Mouse (Mus musculus) embryonic facial prominence, embryonic 11.5 days (tissue): ENCODE measurements at regions not wholly inside any gene's neighbourhood (a gene's known extent, or its start where the extent isn't known, plus 50 kb on each side); places are given as distances from the start of the nearest gene placed in this dataset.

Experiments used
- ATAC-seq: fragments of 200-750 bp; cut with Nextera tagmentation; replicated peaks from 2 replicates; pipeline ENCODE4 v1.8.0; 2017; ENCODE audit warnings: low read depth; ENCODE audit not compliant: insufficient number of reproducible peaks, low FRiP score, low TSS enrichment
- DNase-seq: peaks from one replicate; pipeline ENCODE4 v3.0.0-alpha.2; 2015; ENCODE audit warnings: low spot score
- H3K27ac ChIP-seq: fragments of 300-500 bp; sonication (generic); replicated peaks from 2 replicates; pipeline ENCODE4 v1.5.1; 2014; ENCODE audit warnings: mild to moderate bottlenecking, low read depth, low read length, control low read depth
- H3K27me3 ChIP-seq: fragments of 300-500 bp; sonication (generic); 2 replicates; pipeline ENCODE4 v1.6.1; 2014; ENCODE audit warnings: mild to moderate bottlenecking, low read length, moderate library complexity, mixed read lengths; ENCODE audit not compliant: control insufficient read depth, insufficient read depth
- H3K36me3 ChIP-seq: fragments of 300-500 bp; sonication (generic); replicated peaks from 2 replicates; pipeline ENCODE4 v1.6.1; 2014; ENCODE audit warnings: low read depth, mild to moderate bottlenecking, low read length, moderate library complexity, mixed read lengths; ENCODE audit not compliant: control insufficient read depth, insufficient read depth
- H3K4me1 ChIP-seq: fragments of 300-500 bp; sonication (generic); 2 replicates; pipeline ENCODE4 v1.6.1; 2014; ENCODE audit warnings: low read length, mixed read lengths; ENCODE audit not compliant: control insufficient read depth, insufficient read depth
- H3K4me2 ChIP-seq: fragments of 300-500 bp; sonication (generic); 2 replicates; pipeline ENCODE4 v1.6.1; 2014; ENCODE audit warnings: low read depth, mild to moderate bottlenecking, control low read depth, low read length, moderate library complexity
- H3K4me3 ChIP-seq: fragments of 300-500 bp; sonication (generic); 2 replicates; pipeline ENCODE4 v1.5.1; 2014; ENCODE audit warnings: low read depth, low read length, control low read depth
- H3K9ac ChIP-seq: fragments of 300-500 bp; sonication (generic); replicated peaks from 2 replicates; pipeline ENCODE4 v1.6.1; 2014; ENCODE audit warnings: mild to moderate bottlenecking, control low read depth, low read length
- H3K9me3 ChIP-seq: fragments of 300-500 bp; sonication (generic); replicated peaks from 2 replicates; pipeline ENCODE4 v1.6.1; 2016; ENCODE audit warnings: mild to moderate bottlenecking, low read length, inconsistent platforms, mixed read lengths; ENCODE audit not compliant: control insufficient read depth
- WGBS: fragments of 180-500 bp; shearing (Covaris S2); extraction: QIAGEN DNeasy Blood & Tissue Kit; methylation state at CpG from one replicate; pipeline ENCODE4 v1.1.7; 2014; 5-methylcytosine and 5-hydroxymethylcytosine counted together

GRCm38 (mm10) chr8:86184671-86185070 lies 343.9 kb downstream of the Phkb start:
- Histone ChIP-seq H3K4me3 (no peak overlapping the region), H3K27me3 (no peaks in the 10 kb centered on the region), H3K4me2 (no peak overlapping the region), H3K4me1 (no peaks in the 10 kb centered on the region), H3K9ac (no peak overlapping the region), H3K36me3 (no peaks in the 10 kb centered on the region), H3K9me3 (no peaks in the 10 kb centered on the region), H3K27ac (no peak overlapping the region)
- WGBS: 86% methylated on average over 5 of the region's 5 CpGs
- DNase-seq (no peak), ATAC-seq (no peak)

- H3K4me3 ChIP-seq: no peak overlapping the region
- ATAC-seq (no peak), DNase-seq (no peak)
- H3K4me1 ChIP-seq: no peaks in the 10 kb centered on the region
- H3K9ac ChIP-seq: no peak overlapping the region
- H3K27ac ChIP-seq: no peak overlapping the region
- H3K9me3 ChIP-seq: no peaks in the 10 kb centered on the region
- 73% methylated on average over 3 of the region's 3 CpGs for WGBS
- no peak overlapping the region for H3K4me2 ChIP-seq
- H3K36me3 ChIP-seq: no peaks in the 10 kb centered on the region
- no peaks in the 10 kb centered on the region for H3K27me3 ChIP-seq
These were observed 340.0 kb downstream of the Phkb start for GRCm38 (mm10) chr8:86180793-86181192.

GRCm38 (mm10) chr8:86170091-86170490 lies 329.3 kb downstream of the Phkb start:
- Histone ChIP-seq H3K27me3 (no peaks in the 10 kb centered on the region), H3K9ac (no peak overlapping the region), H3K9me3 (no peaks in the 10 kb centered on the region), H3K4me2 (no peak overlapping the region), H3K36me3 (no peaks in the 10 kb centered on the region), H3K27ac (no peak overlapping the region), H3K4me3 (no peak overlapping the region), H3K4me1 (no peaks in the 10 kb centered on the region)
- no peak for DNase-seq
- ATAC-seq: no peak
- 67% methylated on average over 1 of the region's 1 CpGs for WGBS

GRCm38 (mm10) chr8:86164818-86165217 lies 324.1 kb downstream of the Phkb start:
- no peaks in the 10 kb centered on the region for H3K4me1 ChIP-seq
- DNase-seq: no peak
- no peaks in the 10 kb centered on the region for H3K36me3 ChIP-seq
- no peaks in the 10 kb centered on the region for H3K27me3 ChIP-seq
- no peak overlapping the region for H3K9ac ChIP-seq
- WGBS: 90% methylated on average over 2 of the region's 2 CpGs
- no peaks in the 10 kb centered on the region for H3K9me3 ChIP-seq
- ATAC-seq: no peak
- no peak overlapping the region for H3K4me3 ChIP-seq
- H3K27ac ChIP-seq: no peak overlapping the region
- H3K4me2 ChIP-seq: no peak overlapping the region

GRCm38 (mm10) chr8:86159074-86159783 lies 318.5 kb downstream of the Phkb start:
- 91% methylated on average over 6 of the region's 6 CpGs for WGBS
- no peak overlapping the region for H3K9ac ChIP-seq
- no peaks in the 10 kb centered on the region for H3K27me3 ChIP-seq
- H3K9me3 ChIP-seq: no peaks in the 10 kb centered on the region
- H3K4me2 ChIP-seq: no peak overlapping the region
- ATAC-seq (no peak), DNase-seq (no peak)
- H3K27ac ChIP-seq: no peak overlapping the region
- H3K36me3 ChIP-seq: no peaks in the 10 kb centered on the region
- no peak overlapping the region for H3K4me3 ChIP-seq
- H3K4me1 ChIP-seq: no peaks in the 10 kb centered on the region

GRCm38 (mm10) chr8:86147586-86147985 lies 306.8 kb downstream of the Phkb start:
- Histone ChIP-seq H3K27ac (no peak overlapping the region), H3K9ac (no peak overlapping the region), H3K4me3 (no peak overlapping the region), H3K9me3 (no peaks in the 10 kb centered on the region), H3K36me3 (no peaks in the 10 kb centered on the region), H3K4me2 (no peak overlapping the region), H3K4me1 (no peaks in the 10 kb centered on the region), H3K27me3 (no peaks in the 10 kb centered on the region)
- 57% methylated on average over 6 of the region's 6 CpGs for WGBS
- ATAC-seq: no peak
- DNase-seq: no peak

GRCm38 (mm10) chr8:86125244-86125643 lies 284.5 kb downstream of the Phkb start:
- Histone ChIP-seq H3K4me3 (no peak overlapping the region), H3K36me3 (no peaks in the 10 kb centered on the region), H3K27ac (no peak overlapping the region), H3K4me1 (no peaks in the 10 kb centered on the region), H3K4me2 (no peak overlapping the region), H3K27me3 (no peaks in the 10 kb centered on the region), H3K9ac (no peak overlapping the region), H3K9me3 (no peaks in the 10 kb centered on the region)
- ATAC-seq (no peak), DNase-seq (no peak)
- 83% methylated on average over 2 of the region's 2 CpGs for WGBS

GRCm38 (mm10) chr8:86124655-86125054 lies 283.9 kb downstream of the Phkb start:
- ATAC-seq (no peak), DNase-seq (no peak)
- Histone ChIP-seq H3K4me2 (no peak overlapping the region), H3K9ac (no peak overlapping the region), H3K36me3 (no peaks in the 10 kb centered on the region), H3K4me3 (no peak overlapping the region), H3K4me1 (no peaks in the 10 kb centered on the region), H3K27me3 (no peaks in the 10 kb centered on the region), H3K27ac (no peak overlapping the region), H3K9me3 (no peaks in the 10 kb centered on the region)
- 95% methylated on average over 1 of the region's 1 CpGs for WGBS
